Mouse (Mus musculus): ENCODE results near the gene Crtac1.

The Crtac1 gene

DNA sequence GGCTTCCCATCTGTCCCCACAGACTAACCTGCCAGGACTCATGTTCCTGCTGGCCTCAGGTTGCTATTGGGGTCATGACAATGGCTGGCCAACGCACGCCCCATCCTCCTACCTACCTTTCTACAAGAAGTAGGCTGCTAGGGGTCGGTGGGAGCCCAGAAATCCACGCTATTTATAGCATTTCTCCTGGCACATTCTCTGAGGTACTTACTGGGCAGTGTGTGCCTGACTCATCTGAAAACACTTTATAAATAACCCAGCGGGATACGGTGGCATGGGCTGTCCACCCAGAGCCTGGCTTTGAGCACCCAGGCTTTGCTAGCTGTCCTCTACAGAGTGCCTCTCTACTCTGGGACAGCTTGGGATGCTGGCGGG, 193.3 kb downstream of the Crtac1 start:
- peak; percentile 81 for DNase-seq (ENCODE audit: low read depth, low spot score)

- peak; percentile 69 for DNase-seq (ENCODE audit: low read depth, low spot score)
Observed at GRCm38 (mm10) chr19:42237602-42238340, 193.8 kb downstream of the Crtac1 start.
